Mouse (Mus musculus) inflammation-experienced regulatory T-cells, adult 6 months (primary cell): ENCODE measurements around the gene Serpinb3d. TPM values are rescaled to one million over a fixed set of nuclear protein-coding genes. Genes with fewer than 3 reads are reported as not detected.
"Not testable (repeated sequence)": the region's sequence is repeated elsewhere in the genome, so short reads cannot be mapped to it uniquely, and the experiment has no call there.

ENCODE experiments used
- ATAC-seq: one replicate; pipeline ENCODE4 v1.8.0; 2017
- polyA plus RNA-seq, 3 experiments: library from polyadenylated mRNA; unstranded; fragments of 100-300 nt; shearing (Covaris generic); gene quantifications; one replicate each; pipeline ENCODE4 v1.2.1; 2017

The Serpinb3d gene
- polyA plus RNA-seq, result not detected

DNA sequence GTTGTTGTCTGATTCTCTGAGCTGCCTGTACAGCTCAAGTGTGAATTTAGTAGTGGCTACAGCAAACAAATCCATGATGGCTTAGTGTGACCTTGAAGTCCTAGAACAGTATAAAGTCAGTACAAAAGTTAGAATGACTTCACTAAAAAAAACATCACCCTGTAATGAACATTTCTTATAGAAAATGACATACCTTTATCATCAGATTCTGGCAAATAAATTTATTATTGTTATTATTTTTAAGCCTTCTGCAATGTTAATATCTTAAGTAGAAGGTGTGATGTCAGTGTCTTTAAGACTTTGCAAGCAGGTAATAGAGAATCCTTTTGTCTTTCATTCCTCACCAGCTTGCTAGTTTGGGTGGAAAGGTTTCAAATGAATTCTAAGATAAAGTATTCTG lies at the start of gene Serpinb3d:
Gene Serpinb3d (minus strand): TSS at position 101 of the 400 bp plus-strand sequence.
- ATAC-seq, result no peak

DNA sequence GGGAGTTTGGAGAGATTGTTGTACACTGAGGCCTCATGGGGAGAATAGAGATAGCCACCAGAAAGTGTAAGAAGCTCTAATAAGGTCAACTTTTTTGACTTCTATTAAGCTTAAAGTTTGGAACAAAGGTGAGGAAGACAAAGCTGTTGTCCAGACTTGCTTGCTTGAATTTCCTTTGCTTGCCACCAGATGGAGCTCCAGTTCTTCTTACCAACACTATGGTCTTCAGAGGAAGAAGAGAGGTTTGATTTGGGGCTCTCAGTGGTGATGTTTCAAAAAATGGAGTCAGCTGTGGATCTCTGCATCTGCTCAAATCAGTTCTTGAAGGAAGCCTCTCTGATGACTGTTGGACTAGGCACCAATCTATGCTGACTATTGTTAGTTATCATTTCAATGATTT lies 44.1 kb upstream of the Serpinb3d start:
- not testable (repeated sequence) for ATAC-seq

DNA sequence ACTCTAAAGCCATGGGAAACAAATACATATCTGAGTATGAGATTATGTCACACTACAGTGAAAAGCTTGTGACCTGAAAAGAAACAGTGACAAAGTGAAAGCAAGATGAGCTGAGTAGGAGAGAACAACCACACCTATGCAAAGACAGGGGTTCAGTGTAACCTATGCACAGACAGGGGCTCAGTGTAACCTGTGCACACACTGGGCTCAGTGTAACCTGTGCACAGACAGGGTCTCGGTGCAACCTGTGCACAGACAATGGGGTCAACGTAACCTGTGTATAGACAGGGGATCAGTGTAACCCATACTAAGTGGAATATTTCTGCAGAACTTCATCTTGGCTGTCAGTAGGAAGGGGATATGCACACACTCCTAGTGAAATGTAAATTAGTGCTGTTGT lies 15.1 kb upstream of the Serpinb3d start:
- no peak for ATAC-seq

DNA sequence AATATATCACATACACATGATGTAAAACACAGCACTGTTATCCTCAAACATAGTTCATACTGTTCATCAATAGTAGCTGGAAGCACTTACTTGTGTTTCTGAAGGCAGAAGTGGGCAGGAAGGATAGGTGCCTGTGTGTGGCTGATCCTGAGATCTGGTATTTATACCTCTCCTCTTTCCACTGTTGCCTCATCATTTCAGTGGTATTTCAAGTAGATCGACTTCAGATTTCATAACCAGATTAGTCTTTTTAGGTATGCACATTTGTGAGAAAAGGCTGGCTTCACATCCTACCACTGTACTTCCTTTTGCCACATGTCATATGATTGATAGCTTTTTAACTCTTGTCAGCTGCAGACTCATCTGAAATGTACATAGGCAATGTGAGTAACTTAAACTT lies 31.1 kb downstream of the Serpinb3d start, which contains the start of gene Serpinb3a:
Gene Serpinb3a (minus strand): TSS at position 101 of the 400 bp plus-strand sequence.
- ATAC-seq, result no peak

DNA sequence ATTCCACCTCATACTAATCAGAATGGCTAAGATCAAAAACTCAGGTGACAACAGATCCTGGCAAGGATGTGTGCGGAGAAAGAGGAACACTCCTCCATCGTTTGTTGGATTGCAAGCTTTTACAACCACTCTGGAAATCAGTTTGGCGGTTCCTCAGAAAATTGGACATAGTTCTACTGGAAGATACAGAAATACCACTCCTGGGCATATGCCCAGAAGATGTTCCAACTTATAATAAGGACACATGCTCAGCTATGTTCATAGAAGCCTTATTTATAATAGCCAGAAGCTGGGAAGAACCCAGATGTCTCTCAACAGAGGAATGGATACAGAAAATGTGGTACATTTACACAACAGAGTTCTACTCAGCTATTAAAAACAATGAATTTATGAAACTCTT lies 49.1 kb downstream of the Serpinb3d start:
- ATAC-seq, result not testable (repeated sequence)

Other genes starting within 250 kb of the Serpinb3d start
- not detected for gene Serpinb5, start 222.3 kb downstream of the Serpinb3d start, polyA plus RNA-seq
- gene Serpinb12, start 149.1 kb downstream of the Serpinb3d start, polyA plus RNA-seq, result not detected
- not detected for gene Serpinb13, start 102.5 kb downstream of the Serpinb3d start, polyA plus RNA-seq
- not detected for gene Serpinb3a, start 31.2 kb downstream of the Serpinb3d start, polyA plus RNA-seq
- gene Serpinb3b, start 194.9 kb upstream of the Serpinb3d start, polyA plus RNA-seq, result not detected
- gene Serpinb3c, start 194.9 kb upstream of the Serpinb3d start, polyA plus RNA-seq, result not detected